Mouse (Mus musculus) bone marrow, adult 2 months (tissue): ENCODE data around the gene 2700049A03Rik.

Experiments
- CTCF ChIP-seq: fragments of 200-500 bp; IDR thresholded peaks from 2 replicates; pipeline ENCODE4 v1.5.1; 2011; ENCODE audit warnings: low read length, control low read depth; ENCODE audit not compliant: control insufficient read depth, insufficient read depth
- POLR2A ChIP-seq: fragments of 200-500 bp; IDR thresholded peaks from 2 replicates; pipeline ENCODE4 v1.6.1; 2011; ENCODE audit warnings: low read depth, mild to moderate bottlenecking, control low read depth, low read length, borderline replicate concordance; ENCODE audit not compliant: control insufficient read depth

GRCm38 (mm10) chr12:71201753-71202152 lies 65.1 kb downstream of the 2700049A03Rik start:
- TF ChIP-seq CTCF (no peak), POLR2A (no peak)
